Mouse (Mus musculus) brain, embryonic 14.5 days (tissue): ENCODE measurements around the gene Rpl23a.

Experiments
- CTCF ChIP-seq: fragments of 200-500 bp; IDR thresholded peaks from 2 replicates; pipeline ENCODE4 v1.5.1; 2012; ENCODE audit warnings: inconsistent platforms, mild to moderate bottlenecking, moderate library complexity, borderline replicate concordance; ENCODE audit not compliant: insufficient read depth, insufficient read length; ENCODE audit errors: extremely low read depth
- POLR2A ChIP-seq: fragments of 200-500 bp; IDR thresholded peaks from 2 replicates; pipeline ENCODE4 v1.6.1; 2012; ENCODE audit warnings: mild to moderate bottlenecking, inconsistent platforms, borderline replicate concordance; ENCODE audit not compliant: poor library complexity, insufficient read depth, insufficient read length, severe bottlenecking; ENCODE audit errors: extremely low read depth

GRCm38 (mm10) chr11:78159557-78159956 lies 23.8 kb downstream of the Rpl23a start:
- TF ChIP-seq CTCF (no peak), POLR2A (no peak)
